Mouse (Mus musculus) limb, embryonic 15.5 days (tissue): ENCODE measurements around the gene Zdhhc19. TPM values are rescaled to one million over a fixed set of nuclear protein-coding genes. Genes with fewer than 3 reads are reported as not detected.

ENCODE experiments used
- ATAC-seq: fragments of 200-750 bp; cut with Nextera tagmentation; 2 replicates; pipeline ENCODE4 v1.8.0; 2017; ENCODE audit warnings: low read depth, moderate TSS enrichment; ENCODE audit not compliant: insufficient number of reproducible peaks, low FRiP score, low TSS enrichment
- H3K27ac ChIP-seq: fragments of 300-500 bp; sonication (generic); 2 replicates; pipeline ENCODE4 v1.5.1; 2015; ENCODE audit warnings: moderate library complexity, mild to moderate bottlenecking, inconsistent platforms
- H3K27me3 ChIP-seq: fragments of 300-500 bp; sonication (generic); 2 replicates; pipeline ENCODE4 v1.6.1; 2015; ENCODE audit warnings: inconsistent platforms
- H3K36me3 ChIP-seq: fragments of 300-500 bp; sonication (generic); 2 replicates; pipeline ENCODE4 v1.6.1; 2015; ENCODE audit warnings: inconsistent platforms
- H3K4me1 ChIP-seq: fragments of 300-500 bp; sonication (generic); 2 replicates; pipeline ENCODE4 v1.6.1; 2015; ENCODE audit warnings: inconsistent platforms
- H3K4me2 ChIP-seq: fragments of 300-500 bp; sonication (generic); 2 replicates; pipeline ENCODE4 v1.6.1; 2015; ENCODE audit warnings: mild to moderate bottlenecking, inconsistent platforms
- H3K4me3 ChIP-seq: fragments of 300-500 bp; sonication (generic); 2 replicates; pipeline ENCODE4 v1.5.1; 2015; ENCODE audit warnings: mild to moderate bottlenecking, inconsistent platforms
- H3K9ac ChIP-seq: fragments of 300-500 bp; sonication (generic); 2 replicates; pipeline ENCODE4 v1.6.1; 2015; ENCODE audit warnings: inconsistent platforms
- H3K9me3 ChIP-seq: fragments of 300-500 bp; sonication (generic); 2 replicates; pipeline ENCODE4 v1.6.1; 2016; ENCODE audit warnings: inconsistent platforms
- WGBS: fragments of 180-500 bp; shearing (Covaris S2); methylation state at CpG from one replicate; pipeline ENCODE4 v1.1.7; 2015; 5-methylcytosine and 5-hydroxymethylcytosine counted together
- polyA plus RNA-seq: library from polyadenylated mRNA; unstranded; fragments of >200 nt; fragmentation: Nextera tagmentation; extraction: Ambion mirVana; gene quantifications from 2 replicates; pipeline ENCODE4 v1.2.1, GENCODE M21; 2015

Zdhhc19 gene
- polyA plus RNA-seq, 1 experiment from 2014 or later: not detected

DNA sequence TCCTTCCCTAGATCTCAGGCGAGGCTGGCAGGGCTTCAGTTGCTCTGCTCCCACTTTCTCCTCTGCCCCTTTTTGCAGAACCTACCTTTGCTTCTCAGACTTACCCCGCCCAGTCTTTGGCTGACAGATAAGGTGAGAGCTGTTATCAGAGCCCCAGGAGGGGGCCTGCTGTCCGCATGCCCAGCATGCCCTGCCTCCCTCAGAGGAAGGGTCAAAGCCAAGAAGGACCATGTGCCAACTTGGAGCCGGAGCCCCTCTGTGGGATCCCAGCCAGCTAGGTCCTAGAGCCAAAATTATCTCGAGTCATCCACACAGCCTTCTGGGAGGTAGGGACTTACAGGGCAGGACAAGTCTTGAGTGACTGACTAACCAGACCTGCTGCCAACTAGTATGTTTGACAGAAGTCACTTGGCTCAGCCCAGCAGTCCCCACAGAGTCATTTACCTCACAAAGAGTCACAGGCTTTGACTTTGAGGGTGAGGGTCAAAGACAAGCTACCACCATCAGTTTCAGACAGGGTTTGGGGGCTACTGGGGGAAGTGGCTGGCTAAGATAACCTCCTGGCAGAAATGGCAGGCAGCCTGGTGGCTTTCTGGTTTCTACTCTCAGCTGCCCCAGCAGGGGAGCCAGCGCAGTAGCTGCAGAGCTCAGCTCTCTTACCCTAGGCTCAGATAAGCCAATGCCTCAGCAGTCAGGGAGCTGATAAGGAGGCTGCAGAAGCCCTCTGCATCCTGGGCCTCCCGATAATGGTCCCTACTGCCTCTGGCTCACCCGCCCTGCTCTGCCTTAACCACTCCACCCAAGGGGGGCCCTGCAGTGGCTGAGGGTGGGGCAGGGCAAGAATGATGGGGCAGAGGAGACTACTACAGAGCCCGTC lies 13.2 kb downstream of the Zdhhc19 start:
- Histone ChIP-seq H3K4me1 (peaks cover 29% of the 10 kb centered on the region; the same call in 1 of the 2 replicates), H3K4me3 (no peak overlapping the region), H3K4me2 (no peak overlapping the region), H3K36me3 (no peaks in the 10 kb centered on the region), H3K27ac (no peak overlapping the region), H3K27me3 (no peaks in the 10 kb centered on the region), H3K9ac (no peak overlapping the region), H3K9me3 (no peaks in the 10 kb centered on the region)
- ATAC-seq: no peak
- 56% methylated on average over 9 of the region's 9 CpGs for WGBS

DNA sequence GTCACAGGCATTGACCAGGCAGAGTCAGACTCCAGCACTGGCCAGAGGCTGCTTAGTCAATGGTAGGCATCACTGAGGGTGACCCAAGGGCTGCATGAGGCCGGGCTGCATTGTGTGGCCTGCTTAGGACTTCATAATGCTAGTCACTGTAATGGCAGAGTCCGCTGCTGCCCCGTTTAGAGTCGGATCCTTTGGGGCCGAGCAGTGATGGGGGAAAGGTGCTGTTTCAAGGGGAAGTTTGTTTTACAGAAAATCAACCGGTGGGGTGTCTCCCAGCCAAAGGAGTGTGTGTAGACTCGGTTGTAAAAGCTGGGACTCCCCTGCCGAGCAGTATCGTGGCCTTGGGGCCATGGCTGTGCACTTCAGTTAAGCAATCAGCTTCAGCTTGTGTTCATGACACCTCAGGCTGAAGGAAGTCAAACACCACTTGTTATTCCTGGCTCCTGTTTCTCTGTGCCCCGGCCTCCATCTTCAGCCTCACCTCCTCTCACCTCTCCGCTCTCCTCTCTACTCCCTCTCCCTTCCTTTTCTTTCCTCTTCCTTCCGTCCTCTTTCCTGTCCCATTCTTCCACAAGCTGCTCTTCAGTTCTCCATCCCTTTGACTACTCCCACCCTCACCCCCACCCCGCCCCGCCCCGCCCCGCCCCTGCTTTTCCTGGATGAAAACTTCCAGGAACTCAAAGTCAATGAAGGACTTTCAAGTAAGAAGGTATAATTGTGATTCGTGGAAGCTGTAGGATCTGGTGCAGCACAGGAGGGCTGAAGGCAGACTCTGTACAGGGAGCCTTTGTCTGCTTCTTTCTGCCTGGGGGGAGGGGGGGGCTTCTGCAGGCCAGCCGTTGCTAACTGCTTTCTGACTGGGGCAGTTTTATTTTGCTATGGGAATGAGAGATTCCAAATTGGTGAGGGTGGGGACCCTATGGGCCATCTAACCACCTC lies 14.6 kb downstream of the Zdhhc19 start:
- no peak for ATAC-seq
- H3K4me2 ChIP-seq: no peak overlapping the region
- H3K4me3 ChIP-seq: no peak overlapping the region
- peaks cover 29% of the 10 kb centered on the region; the same call in 1 of the 2 replicates for H3K4me1 ChIP-seq
- no peak overlapping the region; the same call in 1 of the 2 replicates for H3K27ac ChIP-seq
- WGBS: 60% methylated on average over 18 of the region's 18 CpGs
- no peak overlapping the region for H3K9ac ChIP-seq
- no peaks in the 10 kb centered on the region for H3K9me3 ChIP-seq
- no peaks in the 10 kb centered on the region for H3K36me3 ChIP-seq
- H3K27me3 ChIP-seq: no peaks in the 10 kb centered on the region

DNA sequence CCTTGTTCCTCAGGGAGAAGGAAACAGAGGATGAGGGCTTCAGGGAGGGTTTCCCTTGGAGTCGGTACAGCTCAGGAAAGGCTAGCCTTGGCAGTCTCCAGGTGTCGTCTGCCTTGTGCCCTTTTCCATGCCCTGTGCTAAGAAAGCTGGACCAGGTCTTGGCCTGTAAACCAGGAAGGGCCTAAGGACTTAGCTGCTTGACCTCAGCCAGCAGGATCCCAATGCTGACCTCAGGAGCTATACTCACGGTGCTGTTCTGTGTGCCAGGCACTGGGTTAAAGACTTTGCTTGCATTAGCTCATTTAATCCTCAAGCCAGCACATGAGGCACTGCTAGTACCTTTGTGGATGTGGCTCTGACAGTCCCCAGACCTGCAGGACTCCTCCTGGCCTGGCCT lies 15.3 kb downstream of the Zdhhc19 start:
- H3K27ac ChIP-seq: no peak overlapping the region; the same call in 1 of the 2 replicates
- 59% methylated on average over 3 of the region's 3 CpGs for WGBS
- no peak for ATAC-seq
- peaks cover 34% of the 10 kb centered on the region for H3K4me1 ChIP-seq
- no peak overlapping the region for H3K9ac ChIP-seq
- H3K4me2 ChIP-seq: no peak overlapping the region
- H3K4me3 ChIP-seq: no peak overlapping the region
- no peaks in the 10 kb centered on the region for H3K9me3 ChIP-seq
- H3K27me3 ChIP-seq: no peaks in the 10 kb centered on the region
- H3K36me3 ChIP-seq: no peaks in the 10 kb centered on the region

DNA sequence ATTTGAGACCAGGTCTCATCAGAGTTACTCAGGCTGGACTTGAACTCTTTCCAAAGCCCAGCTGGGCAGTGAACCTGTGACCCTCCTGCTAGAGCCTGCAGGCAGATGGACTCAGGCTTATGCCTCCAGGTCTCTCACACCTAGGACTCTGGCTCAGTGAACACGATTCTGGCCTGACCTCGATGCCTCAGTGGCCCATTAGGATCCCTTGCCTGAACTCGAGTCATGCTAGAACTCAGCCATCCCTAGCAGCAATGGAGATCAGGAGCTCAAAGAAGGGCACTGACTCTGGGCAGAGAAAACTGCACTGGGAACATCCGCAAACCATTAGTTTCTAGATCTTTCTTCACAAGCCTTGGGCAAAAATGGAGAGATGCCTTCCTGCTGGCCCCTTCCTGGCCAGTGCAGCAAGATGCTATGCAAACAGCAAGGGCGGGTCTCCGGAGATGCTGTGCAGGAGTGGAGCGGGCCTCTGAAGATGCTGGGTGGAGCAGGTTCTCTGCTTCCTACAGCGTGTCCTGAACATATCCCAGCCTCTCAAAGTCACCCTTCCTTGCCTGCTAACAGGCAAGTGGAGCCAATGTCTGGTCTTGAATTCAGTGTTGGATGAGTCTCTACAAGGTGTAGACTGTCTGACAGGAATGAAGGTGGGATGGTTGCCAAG lies 15.9 kb downstream of the Zdhhc19 start:
- H3K4me3 ChIP-seq: no peak overlapping the region
- no peak overlapping the region for H3K4me2 ChIP-seq
- H3K27me3 ChIP-seq: no peaks in the 10 kb centered on the region
- no peak overlapping the region for H3K9ac ChIP-seq
- ATAC-seq: no peak
- no peaks in the 10 kb centered on the region for H3K36me3 ChIP-seq
- WGBS: 85% methylated on average over 8 of the region's 8 CpGs
- peaks cover 38% of the 10 kb centered on the region for H3K4me1 ChIP-seq
- H3K9me3 ChIP-seq: no peaks in the 10 kb centered on the region
- H3K27ac ChIP-seq: no peak overlapping the region

DNA sequence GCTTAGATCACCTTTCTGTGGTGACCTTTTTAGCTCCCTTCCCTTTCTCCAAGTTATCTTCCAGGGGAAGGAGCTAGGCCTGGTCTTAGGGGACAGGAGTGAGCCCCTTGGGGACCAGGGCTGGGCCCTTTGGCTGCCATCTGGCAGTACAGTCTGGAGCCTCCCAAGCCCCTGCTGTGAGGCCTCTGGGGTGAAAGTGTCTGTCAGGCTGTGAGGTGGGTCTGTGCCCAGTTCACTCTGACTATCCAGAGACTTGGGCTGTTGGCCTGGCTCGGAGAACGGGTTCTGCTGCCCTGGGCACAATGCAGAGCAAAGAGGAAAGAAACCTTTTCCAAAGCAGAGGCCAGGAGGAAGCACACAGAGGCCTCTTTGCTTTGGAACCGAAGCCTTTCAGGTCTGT lies 16.9 kb downstream of the Zdhhc19 start:
- ATAC-seq: no peak
- H3K27ac ChIP-seq: peak overlapping the region; percentile 65
- H3K9ac ChIP-seq: no peak overlapping the region
- H3K27me3 ChIP-seq: no peaks in the 10 kb centered on the region
- peaks cover 38% of the 10 kb centered on the region for H3K4me1 ChIP-seq
- no peak overlapping the region for H3K4me3 ChIP-seq
- no peaks in the 10 kb centered on the region for H3K9me3 ChIP-seq
- no peaks in the 10 kb centered on the region for H3K36me3 ChIP-seq
- H3K4me2 ChIP-seq: no peak overlapping the region
- WGBS: 44% methylated on average over 3 of the region's 3 CpGs

DNA sequence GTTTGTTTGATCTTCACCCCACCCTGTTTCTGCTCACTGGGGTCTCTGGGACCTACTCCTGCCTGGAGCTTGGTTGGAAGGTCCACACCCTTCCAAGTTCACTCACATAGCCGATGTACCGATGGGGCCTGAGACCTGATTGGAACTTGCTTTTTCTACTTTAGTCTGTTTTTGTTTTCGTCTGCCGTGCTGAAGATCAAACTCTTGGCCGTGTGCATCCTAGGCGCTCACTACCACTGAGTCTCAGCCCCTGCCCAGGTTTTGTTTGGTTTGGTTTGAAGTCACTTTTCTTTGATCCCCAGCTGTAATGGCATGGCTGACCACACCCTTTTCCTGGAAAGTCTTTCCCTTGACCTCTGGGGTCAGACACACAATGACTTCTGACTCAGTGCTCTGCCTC lies 17.3 kb downstream of the Zdhhc19 start:
- Histone ChIP-seq H3K9ac (no peak overlapping the region), H3K4me1 (peaks cover 37% of the 10 kb centered on the region), H3K4me3 (no peak overlapping the region), H3K4me2 (no peak overlapping the region), H3K27me3 (no peaks in the 10 kb centered on the region), H3K27ac (peak overlapping the region; percentile 65; the same call in 1 of the 2 replicates), H3K9me3 (no peaks in the 10 kb centered on the region), H3K36me3 (no peaks in the 10 kb centered on the region)
- WGBS: 78% methylated on average over 6 of the region's 6 CpGs
- ATAC-seq: no peak

DNA sequence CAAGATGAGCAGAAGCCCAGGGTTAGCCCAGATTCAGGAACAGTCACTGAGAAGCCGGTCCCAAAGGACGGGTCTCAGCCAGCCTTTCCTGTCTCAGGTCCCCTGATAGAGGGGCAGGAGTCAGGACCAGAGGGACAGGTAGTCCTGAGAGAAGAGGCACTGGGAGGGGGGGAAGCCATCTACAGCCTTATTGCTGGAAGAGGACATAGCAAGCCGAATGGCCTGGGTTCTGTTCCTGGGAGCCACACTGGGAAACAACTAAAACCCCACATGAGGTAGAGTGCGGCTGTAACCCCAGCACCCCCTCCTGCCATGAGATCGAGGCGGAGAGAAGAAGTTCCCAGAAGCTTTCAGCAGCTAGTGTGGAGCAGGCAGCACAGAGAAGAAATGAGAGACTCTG lies 17.9 kb downstream of the Zdhhc19 start:
- Histone ChIP-seq H3K36me3 (no peaks in the 10 kb centered on the region), H3K4me1 (peaks cover 32% of the 10 kb centered on the region), H3K9me3 (no peaks in the 10 kb centered on the region), H3K27ac (0 out of 2 replicates have a peak overlapping the region, but pooled peaks have one; percentile 65), H3K27me3 (no peaks in the 10 kb centered on the region), H3K9ac (no peak overlapping the region), H3K4me2 (no peak overlapping the region), H3K4me3 (no peak overlapping the region)
- no peak for ATAC-seq
- 94% methylated on average over 6 of the region's 6 CpGs for WGBS

DNA sequence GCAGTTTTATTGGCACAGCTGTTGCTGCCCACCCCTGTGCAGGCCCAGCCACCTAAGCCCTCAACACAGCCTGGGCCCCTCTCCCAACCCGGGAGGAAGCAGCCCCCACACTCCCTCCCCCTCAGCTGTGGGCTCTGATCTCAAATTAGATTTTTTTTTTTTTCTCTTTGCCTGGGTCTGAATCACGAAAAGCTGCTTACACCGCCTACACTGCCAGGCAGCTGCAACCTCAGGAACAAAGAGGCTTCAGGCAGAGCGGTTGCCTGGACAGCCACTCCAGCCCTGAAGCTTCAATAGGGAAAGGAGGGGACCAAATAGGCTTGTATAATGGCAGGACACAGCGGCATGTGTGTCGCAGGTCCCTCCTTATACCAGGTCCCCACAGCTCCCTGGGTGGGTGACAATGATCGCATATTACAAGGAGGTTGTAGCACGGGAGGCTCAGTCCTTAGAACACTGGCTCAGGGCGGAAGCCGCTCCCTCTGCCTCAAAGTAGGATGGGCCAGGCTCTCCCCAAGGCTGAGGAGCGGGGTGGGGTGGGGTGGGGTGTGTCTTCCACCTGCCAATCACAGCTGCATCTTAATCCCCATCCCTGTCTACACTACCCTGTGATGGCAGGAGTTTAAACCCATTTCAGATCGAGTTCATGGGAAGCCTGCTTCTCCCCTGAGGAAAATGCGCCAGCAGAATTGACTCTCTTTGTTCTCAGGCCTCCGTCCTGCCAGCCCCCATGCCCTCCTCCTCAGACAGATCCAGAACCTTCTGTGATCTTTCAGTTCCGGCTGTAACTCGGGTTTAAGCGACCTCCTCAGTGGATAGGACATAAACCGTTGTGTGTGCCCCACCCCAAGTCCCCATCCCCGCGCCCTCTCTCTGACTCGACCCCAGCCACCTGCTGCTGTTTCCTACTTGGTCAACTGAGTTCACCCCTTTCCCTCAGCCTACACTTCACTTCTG lies 20.2 kb downstream of the Zdhhc19 start:
- Histone ChIP-seq H3K9me3 (no peaks in the 10 kb centered on the region), H3K4me3 (peak overlapping the region; percentile 15), H3K9ac (0 out of 2 replicates have a peak overlapping the region, but pooled peaks have one; percentile 7), H3K36me3 (no peaks in the 10 kb centered on the region), H3K27me3 (no peaks in the 10 kb centered on the region), H3K27ac (peak overlapping the region; percentile 90), H3K4me2 (peak overlapping the region; percentile 44), H3K4me1 (peaks cover 17% of the 10 kb centered on the region)
- 8% methylated on average over 21 of the region's 21 CpGs for WGBS
- ATAC-seq: peak; percentile 61; the same call in 1 of the 2 replicates

DNA sequence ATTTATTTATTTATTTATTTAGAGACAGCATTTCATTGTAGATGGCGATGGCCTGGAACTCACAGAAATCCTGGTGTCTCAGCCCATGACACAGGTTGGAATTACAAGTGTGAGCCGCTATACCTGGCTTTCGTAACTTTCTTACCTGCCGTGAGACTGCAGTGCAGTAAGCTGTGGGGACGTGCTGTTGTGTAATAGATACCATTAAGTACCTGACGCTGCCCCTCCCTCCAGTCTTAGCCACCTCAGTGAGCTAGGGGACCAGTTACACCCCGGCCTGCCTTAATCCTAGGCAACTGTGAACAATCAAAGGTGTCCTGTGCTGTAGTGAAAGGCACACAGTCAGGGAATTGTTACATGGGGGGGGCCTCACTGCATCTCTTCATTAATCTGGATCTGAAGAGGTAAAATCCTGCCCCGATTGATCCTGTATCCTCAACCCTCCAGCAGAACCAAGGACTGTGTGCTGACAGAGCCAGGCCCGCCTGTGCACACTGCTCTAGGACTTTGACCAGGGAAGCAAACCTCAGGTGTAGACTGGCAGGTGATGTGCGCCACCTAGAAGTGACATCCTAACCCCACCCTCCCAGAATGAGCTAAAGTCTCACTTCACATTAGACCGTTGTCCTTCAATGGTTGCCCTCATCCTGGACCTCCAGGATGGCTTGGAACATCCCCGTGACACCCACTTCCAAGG lies 21.9 kb downstream of the Zdhhc19 start:
- no peak for ATAC-seq
- Histone ChIP-seq H3K4me3 (no peak overlapping the region), H3K36me3 (no peaks in the 10 kb centered on the region), H3K27ac (no peak overlapping the region), H3K4me1 (peaks cover 15% of the 10 kb centered on the region), H3K27me3 (no peaks in the 10 kb centered on the region), H3K9ac (no peak overlapping the region), H3K9me3 (no peaks in the 10 kb centered on the region), H3K4me2 (no peak overlapping the region)
- WGBS: 78% methylated on average over 12 of the region's 12 CpGs

DNA sequence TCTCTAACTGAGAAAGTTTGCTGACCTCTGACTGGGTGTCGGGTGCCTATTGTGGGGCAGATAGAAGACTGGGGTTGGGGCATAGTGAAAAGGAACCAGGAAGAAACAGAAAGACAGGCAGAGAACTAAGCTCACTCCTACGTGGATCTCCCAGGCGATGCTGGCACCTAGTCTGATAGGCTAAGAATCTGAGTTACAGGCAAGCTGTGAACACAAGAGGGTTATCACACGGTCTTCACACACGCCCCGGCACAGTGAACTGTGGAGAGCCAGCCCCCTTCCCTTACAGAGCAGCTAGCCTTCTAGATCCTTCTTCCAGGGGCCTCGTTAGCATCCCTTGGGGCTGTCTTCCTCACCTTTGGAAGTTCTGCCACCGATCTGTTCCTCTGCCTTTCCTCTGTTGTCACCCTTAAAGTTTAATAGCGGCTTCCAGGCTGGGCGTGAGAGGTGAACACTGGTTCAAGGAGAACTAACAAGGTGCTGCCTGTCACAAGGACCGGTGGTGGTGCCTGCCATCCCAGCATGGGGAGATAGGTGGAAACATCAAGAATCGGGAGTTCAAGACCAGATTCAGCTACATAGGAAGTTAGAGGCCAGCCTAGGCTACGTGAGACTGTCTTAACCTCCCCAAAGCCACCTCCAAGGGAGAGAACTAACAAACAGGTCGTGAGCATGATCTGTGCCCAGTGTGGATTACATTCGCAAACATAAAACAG lies 23.7 kb downstream of the Zdhhc19 start:
- Histone ChIP-seq H3K9ac (no peak overlapping the region), H3K27ac (no peak overlapping the region), H3K4me3 (no peak overlapping the region), H3K36me3 (no peaks in the 10 kb centered on the region), H3K27me3 (no peaks in the 10 kb centered on the region), H3K4me1 (peaks cover 13% of the 10 kb centered on the region), H3K4me2 (no peak overlapping the region), H3K9me3 (no peaks in the 10 kb centered on the region)
- WGBS: 71% methylated on average over 15 of the region's 15 CpGs
- ATAC-seq: no peak
